Mouse (Mus musculus) CH12.LX (cell line): ENCODE measurements at regions not wholly inside any gene's neighbourhood (a gene's known extent, or its start where the extent isn't known, plus 50 kb on each side); places are given as distances from the start of the nearest gene placed in this dataset.
A peak's percentile ranks its signal among the peaks of the same experiment; 100 is the strongest.

Source experiments
- DNase-seq: peaks from one replicate; pipeline ENCODE4 v3.0.0-alpha.2; 2013; ENCODE audit errors: extremely low read depth
- H3K27ac ChIP-seq: 2 replicates; pipeline ENCODE4 v1.5.1; 2012; ENCODE audit warnings: low read depth, mild to moderate bottlenecking, control low read depth, moderate library complexity; ENCODE audit not compliant: insufficient read depth
- H3K27me3 ChIP-seq: replicated peaks from 2 replicates; pipeline ENCODE3; 2012; ENCODE audit warnings: inconsistent platforms
- H3K36me3 ChIP-seq, 2 experiments: replicated peaks in 1 of 2; 2 replicates each; pipeline versions ENCODE3 to v1.6.1; 2012; ENCODE audit warnings: inconsistent platforms in 1 of 2, low read length in 1 of 2, mild to moderate bottlenecking in 1 of 2, mixed read lengths in 1 of 2, moderate library complexity in 1 of 2; ENCODE audit not compliant: control insufficient read depth in 1 of 2, insufficient read depth in 1 of 2
- H3K4me1 ChIP-seq, 2 experiments: 2 replicates each; pipeline ENCODE4 v1.6.1; 2012; ENCODE audit warnings: inconsistent platforms in 1 of 2, moderate library complexity in 1 of 2; ENCODE audit not compliant: insufficient read depth in 2 of 2, control insufficient read depth in 1 of 2
- H3K4me2 ChIP-seq: 2 replicates; pipeline ENCODE4 v1.6.1; 2012; ENCODE audit warnings: low read depth, mild to moderate bottlenecking, control low read depth; ENCODE audit not compliant: poor library complexity, insufficient read depth, severe bottlenecking
- H3K4me3 ChIP-seq, 3 experiments: fragments of 150-350 bp in 1 of 3; sonication (generic) in 1 of 3; replicated peaks in 1 of 3; 2 replicates each; pipeline versions ENCODE3 to v1.5.1; 2011 to 2012; ENCODE audit warnings: low read depth in 2 of 3, low read length in 2 of 3, mild to moderate bottlenecking in 2 of 3, moderate library complexity in 2 of 3, control low read depth in 1 of 3, improper control_type of control experiment in 1 of 3, inconsistent platforms in 1 of 3, mixed read lengths in 1 of 3; ENCODE audit not compliant: poor library complexity in 1 of 3
- H3K79me2 ChIP-seq: replicated peaks from 2 replicates; pipeline ENCODE4 v1.6.1; 2012; ENCODE audit warnings: mild to moderate bottlenecking, moderate library complexity; ENCODE audit not compliant: control insufficient read depth, poor library complexity, insufficient read depth, severe bottlenecking; ENCODE audit errors: extremely low read depth
- H3K9ac ChIP-seq: 2 replicates; pipeline ENCODE4 v1.6.1; 2012; ENCODE audit warnings: low read depth, mild to moderate bottlenecking, control low read depth, moderate library complexity; ENCODE audit not compliant: insufficient read depth
- H3K9me3 ChIP-seq: replicated peaks from 2 replicates; pipeline ENCODE3; 2012; ENCODE audit warnings: low read length, inconsistent platforms, mixed read lengths
- BHLHE40 ChIP-seq: IDR thresholded peaks from 2 replicates; pipeline ENCODE4 v1.6.1; 2011; ENCODE audit warnings: mild to moderate bottlenecking, low read depth, low read length, improper control_type of control experiment
- CHD2 ChIP-seq: IDR thresholded peaks from 2 replicates; pipeline ENCODE4 v1.6.1; 2011; ENCODE audit warnings: low read length, improper control_type of control experiment
- CTCF ChIP-seq, 2 experiments: IDR thresholded peaks in 1 of 2; conservative IDR thresholded peaks in 1 of 2; 2 replicates each; pipeline ENCODE4 v1.5.1; 2011 to 2012; ENCODE audit warnings: low read depth in 2 of 2, low read length in 2 of 2, improper control_type of control experiment in 1 of 2, inconsistent platforms in 1 of 2, mild to moderate bottlenecking in 1 of 2, moderate library complexity in 1 of 2
- E2F4 ChIP-seq: IDR thresholded peaks from 2 replicates; pipeline ENCODE4 v1.6.1; 2011; ENCODE audit warnings: low read depth, low read length, improper control_type of control experiment; ENCODE audit not compliant: insufficient replicate concordance
- EP300 ChIP-seq: IDR thresholded peaks from 2 replicates; pipeline ENCODE4 v1.6.1; 2011; ENCODE audit warnings: low read length, improper control_type of control experiment
- ETS1 ChIP-seq: conservative IDR thresholded peaks from 2 replicates; pipeline ENCODE4 v1.6.1; 2012; ENCODE audit warnings: low read depth, mild to moderate bottlenecking, inconsistent platforms, low read length, improper control_type of control experiment, moderate library complexity
- GABPA ChIP-seq: IDR thresholded peaks from 2 replicates; pipeline ENCODE4 v1.6.1; 2012; ENCODE audit warnings: low read depth, low read length, improper control_type of control experiment, inconsistent platforms; ENCODE audit not compliant: insufficient replicate concordance
- HCFC1 ChIP-seq: IDR thresholded peaks from 2 replicates; pipeline ENCODE4 v1.6.1; 2012; ENCODE audit warnings: low read depth, mild to moderate bottlenecking, inconsistent platforms, low read length, improper control_type of control experiment
- IRF4 ChIP-seq: IDR thresholded peaks from 2 replicates; pipeline ENCODE4 v1.6.1; 2014; ENCODE audit warnings: low read depth, mild to moderate bottlenecking, inconsistent platforms, low read length, improper control_type of control experiment
- JUND ChIP-seq: conservative IDR thresholded peaks from 2 replicates; pipeline ENCODE4 v1.6.1; 2011; ENCODE audit warnings: low read depth, low read length, improper control_type of control experiment
- MAFK ChIP-seq: IDR thresholded peaks from 2 replicates; pipeline ENCODE4 v1.6.1; 2011; ENCODE audit warnings: low read length, improper control_type of control experiment; ENCODE audit not compliant: insufficient replicate concordance
- MEF2A ChIP-seq: IDR thresholded peaks from 2 replicates; pipeline ENCODE4 v1.6.1; 2014; ENCODE audit warnings: low read depth, mild to moderate bottlenecking, inconsistent platforms, low read length, improper control_type of control experiment, borderline replicate concordance
- MXI1 ChIP-seq: IDR thresholded peaks from 2 replicates; pipeline ENCODE4 v1.6.1; 2011; ENCODE audit warnings: mild to moderate bottlenecking, low read depth, low read length, improper control_type of control experiment
- MYC ChIP-seq: IDR thresholded peaks from 2 replicates; pipeline ENCODE4 v1.6.1; 2011; ENCODE audit warnings: low read depth, mild to moderate bottlenecking, improper control_type of control experiment, low read length
- NELFE ChIP-seq: IDR thresholded peaks from 2 replicates; pipeline ENCODE4 v1.6.1; 2011; ENCODE audit warnings: low read depth, low read length, improper control_type of control experiment
- PAX5 ChIP-seq: IDR thresholded peaks from 2 replicates; pipeline ENCODE4 v1.6.1; 2012; ENCODE audit warnings: low read length, inconsistent platforms, mixed read lengths
- POLR2AphosphoS2 ChIP-seq: IDR thresholded peaks from 2 replicates; pipeline ENCODE4 v1.6.1; 2011; ENCODE audit warnings: low read depth, low read length, improper control_type of control experiment
- RCOR1 ChIP-seq: conservative IDR thresholded peaks from 2 replicates; pipeline ENCODE4 v1.6.1; 2012; ENCODE audit warnings: low read depth, mild to moderate bottlenecking, inconsistent platforms, low read length, improper control_type of control experiment
- TBP ChIP-seq: conservative IDR thresholded peaks from 2 replicates; pipeline ENCODE4 v1.6.1; 2011; ENCODE audit warnings: low read depth, low read length, improper control_type of control experiment
- UBTF ChIP-seq: IDR thresholded peaks from 2 replicates; pipeline ENCODE4 v1.6.1; 2012; ENCODE audit warnings: low read depth, mild to moderate bottlenecking, inconsistent platforms, low read length, improper control_type of control experiment, moderate library complexity
- USF1 ChIP-seq: IDR thresholded peaks from 2 replicates; pipeline ENCODE4 v1.6.1; 2014; ENCODE audit warnings: low read depth, mild to moderate bottlenecking, inconsistent platforms, low read length, improper control_type of control experiment
- ZKSCAN1 ChIP-seq: IDR thresholded peaks from 2 replicates; pipeline ENCODE4 v1.6.1; 2012; ENCODE audit warnings: low read depth, inconsistent platforms, low read length, improper control_type of control experiment, borderline replicate concordance
- ZMIZ1 ChIP-seq: IDR thresholded peaks from 2 replicates; pipeline ENCODE4 v1.6.1; 2012; ENCODE audit warnings: low read depth, mild to moderate bottlenecking, inconsistent platforms, low read length, improper control_type of control experiment
- dilution Hi-C: fragments of 300-500 bp; cut with MboI; formaldehyde crosslinking; loops from 2 replicates; pipeline ENCODE4 v1.14.3; 2020; ENCODE audit warnings: low sequenced_read_pairs; ENCODE audit not compliant: extremely low pct_unique_long_range_greater_than_20kb, extremely low pct_ligation_motif_present
- in situ Hi-C: fragments of 300-500 bp; cut with MboI; formaldehyde crosslinking; loops from 3 replicates; pipeline ENCODE4 v1.14.3; 2019; ENCODE audit warnings: low sequenced_read_pairs, low pct_ligation_motif_present, low pct_unique_long_range_greater_than_20kb, mixed read lengths

- TF ChIP-seq USF1 (no peak), ETS1 (no peak), EP300 (no peak), MXI1 (peak; percentile 42; the same call in 1 of the 2 replicates), CTCF (conservative IDR thresholded peaks at IDR 0.05 in 1 of 2, IDR thresholded peaks at IDR 0.05 in 1 of 2; ENCODE audit: low read depth in 2 of 2, low read length in 2 of 2) (no peak), IRF4 (no peak), POLR2AphosphoS2 (no peak), TBP (peak; percentile 76), PAX5 (no peak)
These were observed 122.1 kb upstream of the Pot1a start (continued) for GRCm38 (mm10) chr6:25931148-25931553.

DNA sequence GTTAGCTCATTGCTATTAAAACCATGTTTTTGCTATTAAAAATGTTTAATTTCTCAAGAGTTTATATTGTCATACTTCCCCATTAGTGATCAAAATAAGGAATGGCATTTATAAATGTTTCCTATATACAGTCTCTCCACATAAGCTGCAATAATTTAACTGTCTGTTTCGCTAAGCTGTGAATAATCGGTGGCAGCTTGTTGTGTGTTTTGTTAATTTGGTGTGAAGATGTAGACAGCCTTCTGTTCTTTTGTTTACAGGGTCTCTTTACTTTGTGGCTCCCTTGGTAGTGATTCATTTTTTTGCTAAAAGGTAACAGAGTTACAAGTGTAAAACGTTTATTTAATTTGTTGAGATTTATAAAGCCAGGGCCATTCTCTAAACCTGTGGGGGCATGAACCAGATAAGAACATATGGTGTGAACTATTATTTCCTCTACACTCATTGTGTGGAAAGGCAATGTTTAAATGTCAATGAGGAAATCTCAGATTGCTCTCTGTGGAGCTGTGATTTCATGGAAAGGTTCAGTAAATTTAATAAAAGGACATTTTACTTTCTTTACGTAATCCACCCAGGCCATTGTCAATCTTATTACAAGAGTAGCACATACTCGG is 108.9 kb upstream of the Pot1a start:
- in situ Hi-C loops = no loop called here
- Histone ChIP-seq H3K4me1 (peaks cover 0 to 4% of the 10 kb centered on the region in 2 experiments; a peak in 1 of 4 replicates), H3K9me3 (no peaks in the 10 kb centered on the region), H3K36me3 (no peaks in the 10 kb centered on the region), H3K27me3 (no peaks in the 10 kb centered on the region), H3K79me2 (no peaks in the 10 kb centered on the region), H3K4me2 (no peak overlapping the region), H3K4me3 (no peak overlapping the region), H3K27ac (no peak overlapping the region), H3K9ac (no peak overlapping the region)
- DNase-seq = no peak
- TF ChIP-seq RCOR1 (no peak), UBTF (no peak), MAFK (no peak), HCFC1 (no peak), MYC (no peak), E2F4 (no peak), MEF2A (no peak), BHLHE40 (no peak), ETS1 (no peak), JUND (no peak), ZKSCAN1 (no peak), POLR2AphosphoS2 (no peak), PAX5 (no peak), GABPA (no peak), CHD2 (no peak), MXI1 (no peak), NELFE (no peak), USF1 (no peak), ZMIZ1 (no peak), EP300 (no peak)
- dilution Hi-C loops = no loop called here
